Mouse (Mus musculus): ENCODE data around the gene 1500009L16Rik.

1500009L16Rik gene

DNA sequence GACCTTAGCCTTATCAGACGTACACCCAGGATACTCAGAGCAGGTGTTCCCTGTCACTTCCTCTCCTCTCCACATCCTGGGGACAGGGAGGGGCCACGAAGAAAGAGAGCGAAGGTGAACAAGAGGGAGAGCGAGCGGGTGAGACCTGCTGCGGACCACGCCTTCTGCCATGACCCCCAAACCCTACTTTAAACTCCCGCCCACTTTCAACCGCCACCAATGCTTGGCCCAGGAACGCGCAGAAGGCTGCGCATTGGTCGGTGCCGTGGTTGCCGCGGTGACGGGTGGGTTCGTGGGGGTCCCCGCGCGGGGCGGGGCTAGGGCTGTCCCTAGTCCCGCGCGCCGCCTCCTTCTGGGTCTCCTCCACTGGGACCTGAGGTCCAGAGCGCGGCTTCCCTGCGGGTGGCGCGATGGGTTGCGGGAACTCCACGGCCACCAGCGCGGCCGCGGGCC lies at the start of gene 1500009L16Rik:
1500009L16Rik (plus strand) TSS at position 287 of the 453 bp plus-strand sequence.
- peak; percentile 71 to 82 for DNase-seq (ENCODE audit: low spot score in 2 of 2)

GRCm38 (mm10) chr10:83681334-83681733 lies 41.3 kb upstream of the 1500009L16Rik start:
- no peak for DNase-seq (ENCODE audit: low spot score in 2 of 2)

DNA sequence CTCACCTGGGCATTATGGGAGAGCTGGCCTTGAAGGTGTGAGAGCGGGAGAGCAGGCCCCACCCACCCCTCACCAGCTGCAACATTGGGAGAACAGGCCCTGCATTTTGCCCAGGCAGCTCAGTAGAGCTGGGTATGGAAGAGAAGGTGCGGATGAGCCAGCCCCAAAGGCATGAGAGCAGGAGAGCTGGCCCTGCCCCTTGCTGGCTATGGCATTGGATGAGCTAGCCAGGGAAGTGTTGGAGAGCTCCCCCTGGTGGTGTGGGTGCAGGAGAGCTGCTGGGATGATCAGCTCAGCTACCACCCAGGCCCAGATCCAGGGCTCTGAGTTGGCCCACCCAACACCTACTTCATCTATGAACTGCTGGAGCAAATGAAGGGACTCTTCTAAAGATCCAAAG lies 34.5 kb upstream of the 1500009L16Rik start:
- no peak for DNase-seq (ENCODE audit: low spot score in 2 of 2)

DNA sequence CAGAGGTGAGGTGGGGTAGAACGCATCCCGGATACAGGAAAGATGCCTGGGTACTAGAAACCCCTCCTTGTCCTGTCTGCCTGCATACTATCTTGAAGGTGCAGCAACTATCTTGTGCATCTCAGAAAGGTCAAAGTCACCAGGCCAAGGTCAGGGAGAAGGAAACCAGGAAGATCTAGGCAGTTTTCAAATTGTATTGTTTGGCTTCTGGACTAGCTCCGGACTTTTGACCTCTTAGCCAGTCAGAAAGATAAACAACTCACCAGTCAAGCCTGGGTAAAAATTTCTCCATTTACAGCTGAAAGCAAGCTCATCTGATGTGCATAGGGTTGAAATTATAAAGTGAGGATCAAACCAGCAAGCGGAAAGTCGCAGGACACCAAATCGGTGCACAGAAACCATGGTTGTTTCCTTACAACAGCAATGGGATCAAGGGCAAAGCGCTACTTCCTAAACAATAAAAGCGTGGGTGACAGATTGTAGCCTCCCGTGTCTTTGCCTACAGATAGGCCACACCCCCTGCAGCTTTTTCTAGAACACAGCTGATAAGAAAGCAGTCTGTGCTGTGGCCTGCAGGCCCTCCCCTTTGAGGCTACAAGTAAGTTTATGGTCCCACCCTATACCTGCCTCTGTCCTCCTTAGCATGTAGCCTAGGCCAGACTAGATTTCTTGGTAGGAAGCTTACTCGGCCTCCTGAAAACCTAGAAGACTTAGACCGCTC lies 30.3 kb upstream of the 1500009L16Rik start:
- DNase-seq (ENCODE audit: low spot score in 2 of 2): no peak

- no peak for DNase-seq (ENCODE audit: low spot score in 2 of 2)
Observed at GRCm38 (mm10) chr10:83696226-83696625, 26.4 kb upstream of the 1500009L16Rik start.

- DNase-seq (ENCODE audit: low spot score in 2 of 2): no peak
Observed at GRCm38 (mm10) chr10:83706628-83707027, 16.0 kb upstream of the 1500009L16Rik start.

DNA sequence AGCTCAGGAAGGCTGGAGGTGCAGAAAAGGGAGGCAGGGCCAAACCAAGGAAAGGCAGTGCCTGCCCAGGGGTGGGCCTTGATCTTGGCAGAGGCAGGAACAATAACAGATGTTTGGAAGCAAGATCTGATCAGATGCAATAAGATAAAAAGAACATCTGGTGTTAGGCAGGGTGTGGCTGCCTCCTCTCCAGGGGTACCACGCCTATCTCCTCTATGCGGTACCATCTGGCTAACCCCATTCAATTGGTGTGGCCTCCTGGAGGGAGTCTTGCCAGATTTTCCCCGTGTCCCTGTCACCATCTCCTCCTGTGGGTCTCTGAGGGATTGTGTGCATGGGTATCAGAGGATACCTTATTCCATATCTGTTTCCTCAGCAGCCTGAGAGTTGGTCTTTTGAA lies 12.7 kb upstream of the 1500009L16Rik start:
- DNase-seq (ENCODE audit: low spot score in 2 of 2): no peak

- DNase-seq (ENCODE audit: low spot score in 2 of 2): no peak
Observed at GRCm38 (mm10) chr10:83711769-83712168, 10.9 kb upstream of the 1500009L16Rik start.

DNA sequence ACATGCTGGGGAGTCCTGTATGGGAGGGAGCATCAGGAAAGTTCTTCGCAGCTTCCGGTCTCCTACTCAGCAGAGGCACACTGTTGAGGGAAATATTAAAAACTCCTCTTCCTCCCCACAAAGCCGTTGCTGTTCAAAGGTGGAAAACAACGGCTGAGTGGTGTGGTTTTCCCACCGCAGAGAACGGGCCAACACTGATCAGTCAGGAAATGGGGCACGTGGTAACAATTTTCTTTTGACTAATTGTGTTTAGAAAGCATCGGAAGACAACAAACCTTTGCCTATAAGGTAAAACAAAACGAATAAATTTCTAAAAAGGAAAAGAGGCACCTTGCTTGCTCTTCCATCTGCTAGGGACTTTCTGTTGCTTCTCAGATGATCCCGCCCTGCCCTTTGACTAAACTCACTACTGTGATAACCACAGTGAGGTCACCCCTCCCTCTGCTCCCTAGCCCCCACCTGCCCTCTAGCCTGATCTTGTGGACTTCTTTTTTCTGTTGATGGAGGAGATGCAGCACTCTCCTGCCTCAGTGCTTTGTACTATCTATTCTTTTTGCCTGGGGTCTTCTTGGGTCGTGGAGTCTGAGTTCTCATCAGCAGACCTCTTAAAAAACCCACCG lies 3.7 kb upstream of the 1500009L16Rik start:
- no peak for DNase-seq (ENCODE audit: low spot score in 2 of 2)

- DNase-seq (ENCODE audit: low spot score in 2 of 2): peak; percentile 26 to 45
Observed at GRCm38 (mm10) chr10:83723055-83723454, 390 bp downstream of the 1500009L16Rik start.

DNA sequence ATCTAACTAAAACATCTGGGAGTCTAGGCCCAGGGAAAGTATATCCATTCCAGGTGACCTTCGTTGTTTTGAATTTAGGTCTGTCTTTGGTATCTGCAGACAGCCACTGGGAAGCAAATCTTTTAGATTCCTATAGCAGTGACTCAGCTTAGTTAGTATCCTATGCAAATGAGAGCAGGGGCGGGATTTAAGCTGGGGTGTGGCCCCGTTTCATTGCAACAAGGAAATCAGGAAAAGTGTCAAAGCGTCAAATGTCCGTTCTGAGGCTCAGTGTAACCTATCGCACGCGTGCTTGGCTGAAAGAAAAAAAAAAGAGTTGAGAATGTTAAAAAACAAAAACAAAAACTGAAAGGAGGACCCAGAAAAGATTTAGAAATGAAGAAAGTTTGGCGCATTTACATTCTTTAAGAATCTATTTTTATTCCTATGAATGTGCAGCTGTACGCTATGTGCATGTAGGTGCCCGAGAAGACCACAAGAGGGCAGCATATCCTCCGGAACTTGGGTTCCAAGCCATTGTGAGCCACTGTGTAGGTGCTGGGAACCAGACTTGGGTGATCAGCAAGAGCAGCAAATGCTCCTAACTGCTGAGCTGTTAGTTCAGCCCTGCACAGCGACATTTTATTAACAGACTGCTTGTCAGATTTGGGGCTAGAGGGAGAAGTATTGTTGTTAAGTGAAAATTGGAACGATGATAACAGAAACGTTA lies 1.8 kb downstream of the 1500009L16Rik start:
- DNase-seq (ENCODE audit: low spot score in 2 of 2): no peak

DNA sequence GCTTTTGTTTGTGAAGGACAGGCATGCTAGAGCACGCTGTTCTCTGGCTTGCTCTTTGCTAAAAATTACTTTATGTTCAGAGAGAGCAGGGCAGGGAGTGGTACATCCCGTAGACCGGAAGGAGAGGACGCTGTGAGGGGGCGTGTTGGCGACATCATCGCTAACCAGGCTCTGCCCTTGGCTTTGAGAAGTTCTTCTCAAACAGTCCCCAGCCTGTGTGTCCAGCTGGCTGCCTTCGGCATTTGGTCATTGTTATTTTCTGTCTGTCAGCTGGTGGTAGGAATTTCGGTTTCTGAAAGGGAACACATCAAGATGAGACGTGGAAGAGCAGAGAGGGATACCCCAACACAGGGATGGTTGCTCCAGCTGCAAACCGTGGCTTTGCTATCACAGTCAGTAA lies 3.5 kb downstream of the 1500009L16Rik start:
- no peak for DNase-seq (ENCODE audit: low spot score in 2 of 2)

DNA sequence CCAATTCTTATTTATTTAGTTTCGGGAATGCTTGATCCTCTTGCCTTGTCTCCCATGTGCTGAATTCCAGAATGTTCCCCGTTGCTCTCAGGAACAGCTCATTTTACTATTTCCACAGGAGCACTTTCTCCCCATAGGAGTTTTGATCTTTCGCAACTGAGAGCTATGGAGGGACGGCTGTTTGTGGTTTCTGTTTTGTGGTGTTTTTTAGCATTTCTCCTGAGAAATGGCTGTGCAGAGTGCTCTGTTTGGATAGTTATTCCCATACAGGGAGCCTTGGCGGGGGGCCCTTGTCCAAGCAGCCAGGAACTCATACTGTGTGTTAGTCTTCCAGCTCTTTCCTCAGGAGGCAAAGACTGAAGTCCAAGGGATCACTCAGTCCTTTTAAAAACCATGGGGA lies 5.2 kb downstream of the 1500009L16Rik start:
- DNase-seq (ENCODE audit: low spot score in 2 of 2): no peak

DNA sequence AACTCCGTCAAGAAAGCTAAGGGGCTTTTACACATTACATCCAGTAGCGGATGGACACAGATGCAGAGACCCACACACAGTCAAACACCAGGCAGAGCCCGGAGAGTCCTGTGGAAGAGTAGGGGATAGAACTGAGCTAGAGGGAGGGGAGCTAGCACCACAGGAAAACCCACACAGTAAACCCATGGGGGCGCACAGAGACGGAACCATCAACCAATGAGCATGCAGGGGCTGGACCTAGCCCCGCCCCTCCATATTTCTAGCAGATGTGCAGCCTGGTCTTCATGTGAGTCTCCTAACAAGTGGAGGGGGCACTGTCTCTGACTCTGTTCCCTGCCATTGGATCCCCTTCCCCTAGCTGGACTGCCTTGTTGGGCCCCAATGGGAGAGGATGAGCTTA lies 5.9 kb downstream of the 1500009L16Rik start:
- DNase-seq (ENCODE audit: low spot score in 2 of 2): no peak

- DNase-seq (ENCODE audit: low spot score in 2 of 2): no peak
Observed at GRCm38 (mm10) chr10:83729076-83729475, 6.4 kb downstream of the 1500009L16Rik start.

DNA sequence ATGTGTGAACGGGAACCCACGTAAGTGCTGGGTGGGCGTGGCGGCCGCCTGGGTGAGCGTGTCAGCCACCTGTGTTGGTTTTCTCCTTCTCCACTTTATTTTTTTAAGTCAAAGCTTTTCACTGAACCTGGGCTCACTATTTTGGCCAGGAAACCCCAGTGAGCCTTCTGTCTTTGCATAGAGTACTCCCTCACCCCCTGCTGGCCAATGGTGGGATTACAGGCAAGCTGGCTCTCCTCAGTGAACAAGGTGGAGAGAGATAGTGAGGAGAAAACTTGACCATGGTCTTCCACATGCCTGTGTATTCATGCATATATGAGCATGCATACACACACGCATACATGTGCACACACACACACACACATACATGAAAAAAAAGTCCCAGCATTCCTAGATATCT lies 6.8 kb downstream of the 1500009L16Rik start:
- peak; percentile 64 to 81 for DNase-seq (ENCODE audit: low spot score in 2 of 2)

DNA sequence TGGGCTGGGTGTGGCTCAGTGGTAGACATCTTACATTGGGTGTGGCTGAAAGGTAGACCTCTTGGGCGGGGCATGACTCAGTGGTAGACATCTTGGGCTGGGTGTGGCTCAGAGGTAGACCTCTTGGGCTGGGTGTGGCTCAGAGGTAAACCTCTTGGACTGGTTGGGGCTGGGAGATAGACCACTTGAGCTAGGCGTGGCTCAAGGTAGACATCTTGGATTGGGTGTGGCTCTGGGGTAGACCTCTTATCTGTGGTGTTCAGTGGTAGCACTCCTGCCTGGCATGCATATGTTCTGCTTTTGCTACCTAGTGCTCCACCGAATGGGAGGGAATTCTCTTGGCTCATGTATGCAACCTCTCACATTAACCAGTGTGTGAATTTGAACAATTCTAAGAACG lies 11.1 kb downstream of the 1500009L16Rik start:
- DNase-seq (ENCODE audit: low spot score in 2 of 2): no peak

DNA sequence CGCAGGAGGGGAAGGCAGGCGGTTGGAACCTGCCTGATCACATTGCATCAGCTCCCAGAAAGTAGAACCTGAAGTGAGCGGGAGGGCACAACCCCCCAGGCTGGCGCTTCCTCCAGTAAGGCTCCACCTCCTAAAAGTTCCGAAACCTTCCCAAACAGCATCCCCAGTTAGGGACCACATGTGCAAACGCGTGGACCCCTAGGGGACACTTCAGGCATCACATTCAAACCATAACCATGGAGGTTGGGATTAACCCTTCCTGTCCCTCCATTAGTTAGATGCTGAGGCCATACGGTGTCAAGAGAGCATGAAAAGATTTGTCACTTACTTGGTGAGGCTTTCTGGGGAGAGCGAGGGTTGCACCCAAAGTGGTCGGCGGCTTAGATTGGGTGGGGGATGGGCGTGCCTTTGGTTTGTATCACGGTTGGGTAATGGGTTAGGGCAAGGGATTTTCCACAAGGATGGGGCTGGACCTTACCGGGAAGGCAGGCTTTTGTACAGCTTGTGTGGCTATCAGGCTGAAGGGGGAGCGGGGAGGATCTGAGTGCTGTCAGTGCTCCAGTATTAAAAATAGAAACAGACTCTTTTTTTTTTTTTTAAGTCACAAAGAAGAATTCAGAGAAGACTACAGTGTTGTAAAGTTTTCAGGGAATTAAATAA lies 16.5 kb downstream of the 1500009L16Rik start:
- no peak for DNase-seq (ENCODE audit: low spot score in 2 of 2)

DNA sequence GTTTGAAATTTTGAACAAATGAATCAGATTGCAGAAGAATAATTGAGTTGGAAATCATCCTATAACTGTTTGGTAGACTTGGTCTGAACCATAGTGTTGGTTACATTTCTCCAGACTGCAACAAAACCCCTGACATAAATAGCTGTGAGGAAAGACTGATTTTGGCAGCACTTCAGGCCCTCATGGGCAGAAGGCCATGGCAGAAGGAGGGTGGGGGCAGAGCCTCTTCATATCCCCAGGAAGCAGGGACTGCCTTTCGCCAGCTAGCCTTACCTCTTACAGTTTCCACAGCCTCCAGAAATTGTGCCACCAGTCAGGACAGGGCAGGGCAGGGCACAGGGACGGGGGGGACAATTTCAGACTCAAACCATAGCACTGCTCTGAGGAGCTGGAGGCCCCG lies 22.0 kb downstream of the 1500009L16Rik start:
- no peak for DNase-seq (ENCODE audit: low spot score in 2 of 2)

GRCm38 (mm10) chr10:83753056-83753455 lies 30.4 kb downstream of the 1500009L16Rik start:
- DNase-seq (ENCODE audit: low spot score in 2 of 2): no peak

- DNase-seq (ENCODE audit: low spot score in 2 of 2): no peak
Observed at GRCm38 (mm10) chr10:83757343-83757962, 34.8 kb downstream of the 1500009L16Rik start.

- no peak for DNase-seq (ENCODE audit: low spot score in 2 of 2)
Observed at GRCm38 (mm10) chr10:83758732-83759131, 36.1 kb downstream of the 1500009L16Rik start.
